Mouse (Mus musculus) embryonic stem cell, embryonic (primary cell): ENCODE results near the gene Ccdc148.

Experiments used
- CTCF ChIA-PET, 4 experiments: fragments of 300-600 bp in 2 of 4; fragments of 350-600 bp in 2 of 4; sonication (Branson Sonifier 250); formaldehyde crosslinking; loops; one replicate each; lab custom pipeline; 2022; ENCODE audit warnings: inconsistent platforms in 2 of 4; lab: Charles Lee
- POLR2A ChIA-PET, 4 experiments: fragments of 300-600 bp in 2 of 4; fragments of 350-600 bp in 2 of 4; sonication (Branson Sonifier 250); formaldehyde crosslinking; loops; one replicate each; lab custom pipeline; 2022; ENCODE audit warnings: antibody characterized with exemption in 4 of 4, inconsistent platforms in 1 of 4; lab: Charles Lee

Ccdc148 gene

DNA sequence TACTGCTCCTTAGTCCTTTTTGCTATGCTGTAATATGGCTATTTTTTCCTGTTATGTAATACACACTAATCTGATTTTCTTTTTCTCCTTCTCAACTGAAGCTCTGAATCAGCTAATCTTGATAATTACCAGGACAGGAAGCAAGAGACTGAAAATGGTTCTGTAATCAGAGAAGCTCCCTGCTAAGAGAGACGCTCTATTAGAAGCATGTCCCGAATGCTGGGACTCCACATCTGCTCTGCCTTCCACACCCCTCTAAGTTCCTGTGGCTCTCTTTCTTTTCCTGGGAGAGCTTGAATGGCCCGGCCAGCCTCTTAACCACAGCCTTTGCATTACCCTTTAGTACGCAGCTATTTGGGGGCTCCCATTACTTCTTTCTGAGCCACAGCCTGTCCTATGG, 255.4 kb downstream of the Ccdc148 start:
- ChIA-PET CTCF (interaction anchor here in 1 of 4 experiments (0.5 kb wide), 1 partner anchor 11 kb away, joined by 4 read pairs; no protein-coding TSS in a partner anchor), POLR2A (interaction anchor here in 1 of 4 experiments (1.4 kb wide), 1 partner anchor 25 kb away, joined by 3 read pairs; no protein-coding TSS in a partner anchor)

- POLR2A ChIA-PET, result interaction anchor here in 2 of 4 experiments (0.6 to 1.8 kb wide), 4 partner anchors 10 to 281 kb away, joined by 3 to 10 read pairs (median 6); partner anchors contain the start of genes Ccdc148 (in 1 of the 2) and Pkp4 (in 1 of the 2)
- CTCF ChIA-PET, result interaction anchor here in 2 of 4 experiments (0.5 to 0.8 kb wide), 2 partner anchors 10 to 92 kb away, joined by 3 to 16 read pairs; no protein-coding TSS in a partner anchor
Observed at GRCm38 (mm10) chr2:58879876-58880275, 280.6 kb downstream of the Ccdc148 start.

DNA sequence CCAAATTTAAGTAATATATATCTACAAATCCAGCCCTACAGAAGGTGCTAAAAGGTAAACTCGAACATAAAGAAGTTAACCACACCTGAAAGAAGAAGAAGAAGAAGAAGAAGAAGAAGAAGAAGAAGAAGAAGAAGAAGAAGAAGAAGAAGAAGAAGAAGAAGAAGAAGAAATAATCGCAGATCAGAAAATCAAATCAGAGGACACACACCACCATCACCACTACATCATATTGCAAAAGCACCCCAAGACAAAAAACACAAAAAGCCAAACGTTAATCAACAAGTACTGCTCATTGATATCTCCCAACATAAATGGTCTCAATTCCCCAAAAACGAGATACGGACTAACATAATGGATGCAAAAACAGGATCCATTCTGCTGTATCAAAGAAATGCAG, 301.3 kb downstream of the Ccdc148 start, which contains the start of gene Gm11099:
TSS of gene Gm11099 (plus strand) at position 301 of the 400 bp plus-strand sequence.
- CTCF ChIA-PET, result no interaction called here
- POLR2A ChIA-PET, result no interaction called here

- ChIA-PET CTCF (interaction anchor here in 1 of 4 experiments (0.7 kb wide), 1 partner anchor 1719 kb away, joined by 3 read pairs; no protein-coding TSS in a partner anchor), POLR2A (interaction anchor here in 2 of 4 experiments (0.6 to 1.4 kb wide), 3 partner anchors 12 to 46 kb away, joined by 3 read pairs; no protein-coding TSS in a partner anchor)
Observed at GRCm38 (mm10) chr2:58844499-58844898, 316.0 kb downstream of the Ccdc148 start.

DNA sequence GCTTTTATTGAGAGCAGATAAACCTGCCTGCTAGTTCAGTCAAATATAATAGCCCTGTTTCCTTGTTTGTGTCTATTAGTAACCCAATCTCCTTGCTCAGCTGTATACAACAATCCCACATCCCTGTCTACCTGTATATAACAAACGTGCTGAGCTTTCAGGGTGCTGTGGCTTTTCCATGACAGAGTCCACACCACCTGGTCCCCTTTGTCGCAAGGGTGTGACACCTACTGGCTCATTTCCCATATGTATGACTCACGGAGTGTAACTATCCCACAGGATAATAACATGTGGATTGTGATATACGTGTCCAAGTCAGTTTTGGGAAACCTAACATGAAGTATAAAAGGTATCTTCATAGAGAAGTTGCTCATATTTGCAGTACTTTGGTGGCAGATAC, 318.0 kb downstream of the Ccdc148 start:
- POLR2A ChIA-PET, result no interaction called here
- CTCF ChIA-PET, result no interaction called here

DNA sequence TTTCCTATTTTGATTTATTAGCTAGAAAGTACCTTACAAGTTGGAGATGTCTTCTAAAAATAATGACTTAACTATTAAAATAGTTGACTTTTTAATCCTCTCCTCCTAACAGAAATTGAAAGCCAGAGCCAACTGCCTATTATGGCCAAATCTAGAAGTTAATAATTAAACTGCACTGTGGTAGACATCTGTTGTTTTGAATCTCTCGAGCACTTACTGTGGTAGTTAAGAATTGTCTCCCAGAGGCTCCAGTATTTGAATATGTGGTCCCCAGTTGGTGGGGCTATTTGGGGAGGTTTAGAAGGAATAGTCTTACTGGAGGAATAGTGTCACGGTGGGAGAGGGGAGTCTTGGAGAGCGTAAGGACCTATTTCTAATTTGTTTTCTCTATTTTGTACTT, 319.5 kb downstream of the Ccdc148 start:
- ChIA-PET CTCF (no interaction called here), POLR2A (no interaction called here)

- POLR2A ChIA-PET, result interaction anchor here in 2 of 4 experiments (0.6 to 1.3 kb wide), 3 partner anchors 11 to 176 kb away, joined by 3 read pairs; no protein-coding TSS in a partner anchor
- CTCF ChIA-PET, result interaction anchor here in 2 of 4 experiments (0.5 to 1.3 kb wide), 2 partner anchors 11 to 31 kb away, joined by 3 read pairs; no protein-coding TSS in a partner anchor
Observed at GRCm38 (mm10) chr2:58832253-58832980, 328.1 kb downstream of the Ccdc148 start.

GRCm38 (mm10) chr2:58829981-58830742, 330.3 kb downstream of the Ccdc148 start:
- ChIA-PET POLR2A (no interaction called here), CTCF (interaction anchor here in 1 of 4 experiments (0.5 kb wide), 1 partner anchor 412 kb away, joined by 4 read pairs; no protein-coding TSS in a partner anchor)

- ChIA-PET POLR2A (no interaction called here), CTCF (no interaction called here)
Observed at GRCm38 (mm10) chr2:58828910-58829600, 331.4 kb downstream of the Ccdc148 start.

GRCm38 (mm10) chr2:58812941-58813340, 347.5 kb downstream of the Ccdc148 start:
- ChIA-PET POLR2A (no interaction called here), CTCF (no interaction called here)

GRCm38 (mm10) chr2:58799623-58800022, 360.9 kb downstream of the Ccdc148 start:
- ChIA-PET CTCF (interaction anchor here in 1 of 4 experiments (0.6 kb wide), 1 partner anchor 1519 kb away, joined by 3 read pairs; no protein-coding TSS in a partner anchor), POLR2A (no interaction called here)

GRCm38 (mm10) chr2:58799126-58799525, 361.4 kb downstream of the Ccdc148 start:
- CTCF ChIA-PET, result interaction anchor here in 1 of 4 experiments (0.6 kb wide), 1 partner anchor 1519 kb away, joined by 3 read pairs; no protein-coding TSS in a partner anchor
- POLR2A ChIA-PET, result no interaction called here

DNA sequence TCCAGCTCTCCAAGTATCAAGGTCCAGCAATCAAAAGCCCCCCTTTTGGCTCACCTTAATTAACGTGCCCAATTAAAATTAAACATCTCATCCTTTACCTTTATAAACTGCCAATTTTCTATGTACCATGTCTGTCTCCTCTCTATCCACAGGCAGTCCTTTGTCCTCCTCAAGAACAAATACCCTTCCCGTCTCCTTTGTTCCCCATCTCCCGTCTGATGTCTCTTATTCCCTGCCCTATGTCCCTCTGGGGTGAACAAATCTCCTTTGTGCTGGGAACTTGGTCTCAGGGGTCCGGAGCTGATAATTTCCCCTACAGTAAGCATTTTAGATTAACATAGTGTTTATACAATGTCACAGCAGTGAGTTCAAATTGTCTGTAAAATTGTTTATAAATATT, 363.0 kb downstream of the Ccdc148 start:
- CTCF ChIA-PET, result no interaction called here
- POLR2A ChIA-PET, result no interaction called here

DNA sequence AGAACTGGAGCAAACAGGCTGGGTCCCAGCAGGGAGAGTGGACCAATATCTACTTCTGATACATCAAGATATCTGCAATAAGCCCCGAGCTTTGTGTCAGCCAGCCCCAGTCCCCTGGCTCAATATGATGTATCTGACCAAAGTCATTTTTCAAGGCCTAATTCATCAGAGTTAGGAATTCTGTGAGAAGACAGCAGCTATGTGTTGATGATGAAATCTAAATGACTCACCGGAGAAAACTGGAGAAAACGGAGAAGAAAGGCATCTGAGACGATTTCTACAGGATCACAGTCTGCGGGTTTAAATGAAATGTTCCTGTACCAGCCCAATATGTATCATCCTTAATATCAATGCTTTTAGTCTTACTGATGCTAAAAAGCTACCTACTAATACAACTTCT, 365.1 kb downstream of the Ccdc148 start:
- POLR2A ChIA-PET, result interaction anchor here in 1 of 4 experiments (1.0 kb wide), 1 partner anchor 9 kb away, joined by 3 read pairs; no protein-coding TSS in a partner anchor
- CTCF ChIA-PET, result no interaction called here

DNA sequence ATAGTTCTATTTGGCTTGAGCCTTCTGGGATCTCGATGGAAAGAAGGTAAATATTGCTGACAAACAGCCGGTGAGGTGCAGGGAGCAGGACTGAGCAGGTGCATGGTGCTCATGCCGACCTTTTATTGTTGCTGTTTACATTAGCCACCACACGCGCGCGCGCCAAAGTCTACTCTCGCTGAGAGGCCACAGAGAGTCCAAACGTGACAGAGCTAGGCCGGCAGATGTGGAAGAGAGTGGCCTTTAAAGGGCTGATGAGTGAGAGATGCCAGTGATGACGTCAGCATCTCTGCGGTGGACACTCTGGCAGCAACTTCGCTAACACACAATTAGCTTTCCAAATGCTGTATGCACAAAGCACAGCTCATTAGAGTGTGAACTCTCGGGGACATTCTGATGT, 366.0 kb downstream of the Ccdc148 start:
- POLR2A ChIA-PET, result interaction anchor here in 1 of 4 experiments (1.0 kb wide), 1 partner anchor 8 kb away, joined by 3 read pairs; no protein-coding TSS in a partner anchor
- CTCF ChIA-PET, result no interaction called here

GRCm38 (mm10) chr2:58790361-58790760, 370.1 kb downstream of the Ccdc148 start:
- POLR2A ChIA-PET, result no interaction called here
- CTCF ChIA-PET, result no interaction called here

GRCm38 (mm10) chr2:58789934-58790333, 370.5 kb downstream of the Ccdc148 start:
- POLR2A ChIA-PET, result no interaction called here

GRCm38 (mm10) chr2:58787360-58787759, 373.1 kb downstream of the Ccdc148 start:
- POLR2A ChIA-PET, result interaction anchor here in 2 of 4 experiments (0.6 to 0.9 kb wide), 2 partner anchors 11 to 336 kb away, joined by 3 read pairs; no protein-coding TSS in a partner anchor
- CTCF ChIA-PET, result no interaction called here

More at GRCm38 (mm10) chr2:58789934-58790333, 370.5 kb downstream of the Ccdc148 start:
- CTCF ChIA-PET, result no interaction called here
